Mouse (Mus musculus) neural tube, embryonic 15.5 days (tissue): Measurements from ENCODE around the gene Tmc8. TPM values are rescaled to one million over a fixed set of nuclear protein-coding genes. Genes with fewer than 3 reads are reported as not detected.
"Not testable (repeated sequence)": the region's sequence is repeated elsewhere in the genome, so short reads cannot be mapped to it uniquely, and the experiment has no call there.

Experiments used
- ATAC-seq: fragments of 200-750 bp; cut with Nextera tagmentation; 2 replicates; pipeline ENCODE4 v1.8.0; 2017; ENCODE audit warnings: mild to moderate bottlenecking, moderate TSS enrichment, moderate library complexity; ENCODE audit not compliant: low FRiP score
- H3K27ac ChIP-seq: fragments of 300-500 bp; sonication (generic); replicated peaks from 2 replicates; pipeline ENCODE4 v1.5.1; 2015; ENCODE audit warnings: mild to moderate bottlenecking, inconsistent platforms
- H3K27me3 ChIP-seq: fragments of 300-500 bp; sonication (generic); replicated peaks from 2 replicates; pipeline ENCODE4 v1.6.1; 2015; ENCODE audit warnings: inconsistent platforms
- H3K36me3 ChIP-seq: fragments of 300-500 bp; sonication (generic); 2 replicates; pipeline ENCODE4 v1.6.1; 2015; ENCODE audit warnings: inconsistent platforms
- H3K4me1 ChIP-seq: fragments of 300-500 bp; sonication (generic); 2 replicates; pipeline ENCODE4 v1.6.1; 2015; ENCODE audit warnings: inconsistent platforms
- H3K4me2 ChIP-seq: fragments of 300-500 bp; sonication (generic); 2 replicates; pipeline ENCODE4 v1.6.1; 2015; ENCODE audit warnings: inconsistent platforms, mild to moderate bottlenecking, moderate library complexity
- H3K4me3 ChIP-seq: fragments of 300-500 bp; sonication (generic); replicated peaks from 2 replicates; pipeline ENCODE4 v1.5.1; 2015; ENCODE audit warnings: mild to moderate bottlenecking, inconsistent platforms
- H3K9ac ChIP-seq: fragments of 300-500 bp; sonication (generic); replicated peaks from 2 replicates; pipeline ENCODE4 v1.6.1; 2015; ENCODE audit warnings: mild to moderate bottlenecking, inconsistent platforms
- H3K9me3 ChIP-seq: fragments of 300-500 bp; sonication (generic); replicated peaks from 2 replicates; pipeline ENCODE4 v1.6.1; 2016; ENCODE audit warnings: inconsistent platforms
- WGBS: fragments of 180-500 bp; shearing (Covaris S2); methylation state at CpG from one replicate; pipeline ENCODE4 v1.1.7; 2015; ENCODE audit warnings: mixed read lengths; 5-methylcytosine and 5-hydroxymethylcytosine counted together
- polyA plus RNA-seq: library from polyadenylated mRNA; unstranded; fragments of >200 nt; fragmentation: Nextera tagmentation; extraction: Ambion mirVana; gene quantifications from 2 replicates; pipeline ENCODE4 v1.2.1, GENCODE M21; 2015

Tmc8 gene
- polyA plus RNA-seq, 1 experiment from 2014 or later = 0.99 TPM

GRCm38 (mm10) chr11:117783683-117784309 is 1.9 kb downstream of the Tmc8 start:
- H3K36me3 ChIP-seq = no peaks in the 10 kb centered on the region

GRCm38 (mm10) chr11:117786294-117786693 is 4.4 kb downstream of the Tmc8 start:
- no peak overlapping the region for H3K4me3 ChIP-seq
- no peak for ATAC-seq
- peaks cover 29% of the 10 kb centered on the region for H3K27me3 ChIP-seq
- H3K9ac ChIP-seq = no peak overlapping the region
- peaks cover 16% of the 10 kb centered on the region for H3K4me1 ChIP-seq
- 9% methylated on average over 10 of the region's 10 CpGs for WGBS
- H3K36me3 ChIP-seq = no peaks in the 10 kb centered on the region
- H3K9me3 ChIP-seq = no peaks in the 10 kb centered on the region
- no peak overlapping the region for H3K4me2 ChIP-seq
- no peak overlapping the region for H3K27ac ChIP-seq

More at GRCm38 (mm10) chr11:117783683-117784309, 1.9 kb downstream of the Tmc8 start:
- H3K4me3 ChIP-seq = peak overlapping the region; percentile 29; the same call in 1 of the 2 replicates
- H3K27ac ChIP-seq = no peak overlapping the region
- peak overlapping the region; percentile 59 for H3K4me2 ChIP-seq
- no peaks in the 10 kb centered on the region for H3K9me3 ChIP-seq
- H3K27me3 ChIP-seq = peaks cover 33% of the 10 kb centered on the region
- no peak for ATAC-seq
- peak overlapping the region; percentile 8; the same call in 1 of the 2 replicates for H3K9ac ChIP-seq
- H3K4me1 ChIP-seq = peaks cover 40% of the 10 kb centered on the region
- WGBS = 35% methylated on average over 10 of the region's 10 CpGs

- ATAC-seq = not testable (repeated sequence)
Measured at GRCm38 (mm10) chr11:117788481-117788880, 6.6 kb downstream of the Tmc8 start.

GRCm38 (mm10) chr11:117790286-117790685 is 8.4 kb downstream of the Tmc8 start:
- Histone ChIP-seq H3K4me2 (peak overlapping the region; percentile 38), H3K36me3 (no peaks in the 10 kb centered on the region)

More at GRCm38 (mm10) chr11:117788481-117788880, 6.6 kb downstream of the Tmc8 start:
- not testable (repeated sequence) for H3K9ac ChIP-seq, H3K9me3 ChIP-seq, H3K4me3 ChIP-seq, H3K4me1 ChIP-seq, H3K4me2 ChIP-seq, H3K36me3 ChIP-seq, H3K27ac ChIP-seq
- peaks cover 30% of the 10 kb centered on the region for H3K27me3 ChIP-seq
- WGBS = 84% methylated on average over 7 of the region's 7 CpGs

GRCm38 (mm10) chr11:117790703-117791440 is 9.0 kb downstream of the Tmc8 start:
- Histone ChIP-seq H3K9me3 (no peaks in the 10 kb centered on the region), H3K4me2 (peak overlapping the region; percentile 38), H3K27me3 (peaks cover 25% of the 10 kb centered on the region), H3K36me3 (no peaks in the 10 kb centered on the region), H3K9ac (no peak overlapping the region), H3K4me1 (peaks cover 3% of the 10 kb centered on the region; the same call in 1 of the 2 replicates), H3K27ac (no peak overlapping the region), H3K4me3 (no peak overlapping the region)
- no peak for ATAC-seq
- 36% methylated on average over 23 of the region's 23 CpGs for WGBS

More at GRCm38 (mm10) chr11:117790286-117790685, 8.4 kb downstream of the Tmc8 start:
- no peak overlapping the region for H3K9ac ChIP-seq
- no peak for ATAC-seq
- no peak overlapping the region for H3K27ac ChIP-seq
- no peak overlapping the region for H3K4me3 ChIP-seq
- peaks cover 25% of the 10 kb centered on the region for H3K27me3 ChIP-seq
- H3K4me1 ChIP-seq = peaks cover 3% of the 10 kb centered on the region; the same call in 1 of the 2 replicates
- H3K9me3 ChIP-seq = no peaks in the 10 kb centered on the region
- 6% methylated on average over 14 of the region's 14 CpGs for WGBS

GRCm38 (mm10) chr11:117791441-117791761 is 9.5 kb downstream of the Tmc8 start:
- peaks cover 25% of the 10 kb centered on the region for H3K27me3 ChIP-seq
- H3K27ac ChIP-seq = no peak overlapping the region
- ATAC-seq = no peak
- H3K9me3 ChIP-seq = no peaks in the 10 kb centered on the region
- H3K9ac ChIP-seq = no peak overlapping the region
- H3K4me3 ChIP-seq = no peak overlapping the region
- WGBS = 88% methylated on average over 9 of the region's 9 CpGs
- peaks cover 3% of the 10 kb centered on the region; the same call in 1 of the 2 replicates for H3K4me1 ChIP-seq
- H3K36me3 ChIP-seq = no peaks in the 10 kb centered on the region
- no peak overlapping the region for H3K4me2 ChIP-seq

- H3K9me3 ChIP-seq = no peaks in the 10 kb centered on the region
- no peaks in the 10 kb centered on the region for H3K36me3 ChIP-seq
- H3K4me2 ChIP-seq = no peak overlapping the region
- no peak; the same call in 1 of the 2 replicates for ATAC-seq
- peaks cover 3% of the 10 kb centered on the region; the same call in 1 of the 2 replicates for H3K4me1 ChIP-seq
- no peak overlapping the region for H3K4me3 ChIP-seq
- H3K27ac ChIP-seq = no peak overlapping the region
- H3K9ac ChIP-seq = no peak overlapping the region
- WGBS = 7% methylated on average over 22 of the region's 22 CpGs
- peaks cover 25% of the 10 kb centered on the region for H3K27me3 ChIP-seq
Measured at GRCm38 (mm10) chr11:117792281-117792888, 10.5 kb downstream of the Tmc8 start.

- 68% methylated on average over 4 of the region's 4 CpGs for WGBS
- no peaks in the 10 kb centered on the region for H3K36me3 ChIP-seq
- H3K27ac ChIP-seq = no peak overlapping the region
Measured at GRCm38 (mm10) chr11:117794035-117794551, 12.2 kb downstream of the Tmc8 start.

GRCm38 (mm10) chr11:117796954-117797353 is 15.1 kb downstream of the Tmc8 start:
- Histone ChIP-seq H3K9me3 (no peaks in the 10 kb centered on the region), H3K36me3 (no peaks in the 10 kb centered on the region), H3K4me3 (no peak overlapping the region), H3K27me3 (peaks cover 7% of the 10 kb centered on the region), H3K9ac (no peak overlapping the region), H3K27ac (no peak overlapping the region), H3K4me2 (no peak overlapping the region), H3K4me1 (peaks cover 3% of the 10 kb centered on the region; the same call in 1 of the 2 replicates)
- no peak for ATAC-seq
- 46% methylated on average over 5 of the region's 5 CpGs for WGBS

More at GRCm38 (mm10) chr11:117794035-117794551, 12.2 kb downstream of the Tmc8 start:
- Histone ChIP-seq H3K4me1 (peaks cover 3% of the 10 kb centered on the region; the same call in 1 of the 2 replicates), H3K9me3 (no peaks in the 10 kb centered on the region), H3K27me3 (peaks cover 25% of the 10 kb centered on the region), H3K4me3 (no peak overlapping the region), H3K4me2 (no peak overlapping the region), H3K9ac (no peak overlapping the region)
- no peak for ATAC-seq

GRCm38 (mm10) chr11:117797511-117798159 is 15.8 kb downstream of the Tmc8 start, which contains the start of gene 6030468B19Rik:
TSS of gene 6030468B19Rik (plus strand) at chr11:117797660.
- 68% methylated on average over 9 of the region's 9 CpGs for WGBS

GRCm38 (mm10) chr11:117798160-117798541 is 16.3 kb downstream of the Tmc8 start:
- WGBS = 64% methylated on average over 2 of the region's 2 CpGs
- Histone ChIP-seq H3K36me3 (no peaks in the 10 kb centered on the region), H3K9ac (no peak overlapping the region), H3K9me3 (no peaks in the 10 kb centered on the region), H3K4me3 (no peak overlapping the region), H3K27me3 (0 out of 2 replicates have a peak, but pooled peaks cover 2% of the 10 kb centered on the region), H3K4me2 (no peak overlapping the region), H3K4me1 (no peaks in the 10 kb centered on the region), H3K27ac (no peak overlapping the region)
- ATAC-seq = no peak

More at GRCm38 (mm10) chr11:117797511-117798159, 15.8 kb downstream of the Tmc8 start, which contains the start of gene 6030468B19Rik:
- H3K27ac ChIP-seq = no peak within 1 kb of the TSS
- no peak within 1 kb of the TSS for H3K9ac ChIP-seq
- no peak within 1 kb of the TSS for H3K4me3 ChIP-seq
- H3K36me3 ChIP-seq = no peaks in the 10 kb centered on the region
- H3K9me3 ChIP-seq = no peaks in the 10 kb centered on the region
- H3K27me3 ChIP-seq = peaks cover 3% of the 10 kb centered on the region; the same call in 1 of the 2 replicates
- no peaks in the 10 kb centered on the region for H3K4me1 ChIP-seq
- no peak for ATAC-seq
- no peak within 1 kb of the TSS for H3K4me2 ChIP-seq
